ENCODE assay signal across 30 mouse cellular contexts in the genomic region with DNA sequence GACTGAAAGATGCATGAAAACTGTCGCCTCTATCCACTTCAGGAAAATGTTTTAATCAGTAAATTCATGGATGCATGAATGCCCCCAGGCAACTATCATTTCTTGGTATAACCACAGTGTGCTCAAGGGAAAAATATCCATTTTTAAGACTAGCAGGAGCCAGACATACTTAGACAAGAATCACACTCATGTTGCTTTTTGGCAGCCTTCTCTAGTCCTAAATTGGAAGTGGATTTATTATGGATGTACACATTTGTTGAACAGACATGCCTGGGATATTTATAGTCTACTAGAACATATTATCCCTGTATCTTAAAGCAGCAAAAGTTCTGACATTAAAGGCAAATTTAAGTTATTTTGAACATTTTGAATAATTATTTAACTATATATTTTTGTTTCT. TPM values are rescaled to one million over a fixed set of nuclear protein-coding genes. Genes with fewer than 3 reads are reported as not detected.
A peak's percentile ranks its signal among the peaks of the same experiment; 100 is the strongest.
DNase-seq lines count a peak whose midpoint lies in the region; ATAC-seq lines count a peak whose summit lies in the region.
"Had no signal": no experiment of that assay in that cellular context is flagged by ENCODE, and none has a peak within 500 bp of the region (broad histone marks: within the 10 kb centered on the region; RNA-seq: fewer than 3 reads in every experiment).

No protein-coding gene starts in this region.

- no peak for ATAC-seq in embryonic facial prominence, embryonic 15.5 days (ENCODE audit: insufficient number of reproducible peaks, low FRiP score, low TSS enrichment, low read depth)
- ATAC-seq in frontal cortex, adult (ENCODE audit: low TSS enrichment): peak; percentile 70
- ATAC-seq: activated CD4-positive, CD25-positive, alpha-beta regulatory T cell, adult 4 months; CD4-positive, CD25-positive, alpha-beta regulatory T cell, adult 4 months; forebrain, embryonic 13.5 days; forebrain, embryonic 15.5 days; Patski had no signal

- peaks cover 71% of the 10 kb centered on the region for H3K36me3 ChIP-seq in embryonic facial prominence, embryonic 15.5 days
- peaks cover 94% of the 10 kb centered on the region for H3K36me3 ChIP-seq in embryonic facial prominence, embryonic 10.5 days (replicated peaks)

- intact Hi-C loops in left cerebral cortex, postnatal 14 days (cut with DNase I): loop anchor here (5.0 kb wide), 2 partner anchors 37 to 122 kb away; partner anchors contain the start of genes Cdc42se1 and Tnfaip8l2

- WGBS in embryonic facial prominence, embryonic 15.5 days: 56% methylated on average over 1 of the region's 1 CpGs
- WGBS in embryonic facial prominence, embryonic 10.5 days: 86% methylated on average over 1 of the region's 1 CpGs

- no peak for DNase-seq in embryonic facial prominence, embryonic 10.5 days (ENCODE audit: low spot score)
- DNase-seq in frontal cortex, postnatal 14 days (ENCODE audit: low spot score in 2 of 2): no peak
- peak; percentile 19 to 72 for DNase-seq in left cerebral cortex, postnatal 14 days (ENCODE audit: low spot score in 2 of 2)
- DNase-seq in left cerebral cortex, adult 9 months (ENCODE audit: low spot score in 2 of 2): no peak
- no peak for DNase-seq in ovary, adult 18-20 months (ENCODE audit: low spot score)
- DNase-seq: adrenal gland, adult 8-10 months; adrenal gland, postnatal 14 days; adrenal gland, postnatal 36 days; B cell, adult 2 months; cerebellum, adult 11 months; cerebellum, adult 18-20 months; cerebellum, adult 8-10 months; cerebellum, adult 9-11 months; cerebellum, postnatal 14 days; cerebellum, postnatal 36 days; embryo, embryonic 11 days had no signal

- H3K9me3 ChIP-seq in embryonic facial prominence, embryonic 15.5 days (replicated peaks): no peaks in the 10 kb centered on the region
- H3K9me3 ChIP-seq in embryonic facial prominence, embryonic 10.5 days: no peaks in the 10 kb centered on the region
- H3K9me3 ChIP-seq: embryonic facial prominence, embryonic 12.5 days; forebrain, embryonic 10.5 days; forebrain, embryonic 13.5 days; forebrain, embryonic 15.5 days had no signal

- H3K27ac ChIP-seq in embryonic facial prominence, embryonic 15.5 days (replicated peaks): peak overlapping the region; percentile 17; the same call in 1 of the 2 replicates
- H3K27ac ChIP-seq in embryonic facial prominence, embryonic 10.5 days (replicated peaks): no peak overlapping the region
- H3K27ac ChIP-seq: embryonic facial prominence, embryonic 12.5 days; forebrain, embryonic 10.5 days; forebrain, embryonic 13.5 days; forebrain, embryonic 15.5 days had no signal

- no peak overlapping the region for H3K4me3 ChIP-seq in embryonic facial prominence, embryonic 15.5 days (replicated peaks)
- H3K4me3 ChIP-seq in embryonic facial prominence, embryonic 10.5 days: no peak overlapping the region
- H3K4me3 ChIP-seq: embryonic facial prominence, embryonic 12.5 days; erythroblast, embryonic 14.5 days; forebrain, embryonic 10.5 days; forebrain, embryonic 13.5 days; forebrain, embryonic 15.5 days had no signal

- H3K4me2 ChIP-seq in embryonic facial prominence, embryonic 15.5 days (replicated peaks): no peak overlapping the region
- H3K4me2 ChIP-seq: embryonic facial prominence, embryonic 12.5 days; forebrain, embryonic 13.5 days; forebrain, embryonic 15.5 days had no signal

- no peak overlapping the region for H3K9ac ChIP-seq in embryonic facial prominence, embryonic 15.5 days
- H3K9ac ChIP-seq: embryonic facial prominence, embryonic 12.5 days; forebrain, embryonic 13.5 days; forebrain, embryonic 15.5 days had no signal

- no peaks in the 10 kb centered on the region for H3K4me1 ChIP-seq in embryonic facial prominence, embryonic 15.5 days
- peaks cover 6% of the 10 kb centered on the region for H3K4me1 ChIP-seq in embryonic facial prominence, embryonic 10.5 days
- H3K4me1 ChIP-seq: embryonic facial prominence, embryonic 12.5 days; forebrain, embryonic 13.5 days; forebrain, embryonic 15.5 days had no signal

- no peaks in the 10 kb centered on the region for H3K27me3 ChIP-seq in embryonic facial prominence, embryonic 15.5 days
- no peaks in the 10 kb centered on the region for H3K27me3 ChIP-seq in embryonic facial prominence, embryonic 10.5 days (replicated peaks; ENCODE audit: low read depth, poor library complexity, severe bottlenecking)
- H3K27me3 ChIP-seq: CH12.LX; embryonic facial prominence, embryonic 12.5 days; forebrain, embryonic 13.5 days; forebrain, embryonic 15.5 days; Patski had no signal

RNA-seq across cellular contexts. Expression of gene Bnipl, which starts 13.7 kb away (rescaled TPM):
- polyA plus RNA-seq in embryonic facial prominence, embryonic 15.5 days (2015; fragmentation: Nextera tagmentation; extraction: Ambion mirVana): 10.3 and 10.7 TPM in 2 replicates
- 0.99 and 2.0 TPM in 2 replicates for polyA plus RNA-seq in embryonic facial prominence, embryonic 10.5 days (2016; fragmentation: Nextera tagmentation; extraction: Ambion mirVana)
- under 1 TPM in 1 of 2 experiments, not detected in 1; 0.33 TPM for total RNA-seq in left cerebral cortex, postnatal 14 days (2021)
- total RNA-seq: adrenal gland, adult 18-20 months; CH12.LX; common myeloid progenitor, adult 5-6 weeks; G1E had no signal
- polyA plus RNA-seq: activated CD4-positive, CD25-positive, alpha-beta regulatory T cell, adult 4 months; CD4-positive, CD25-positive, alpha-beta regulatory T cell, adult 4 months; erythroblast, embryonic 14.5 days; forebrain, embryonic 13.5 days; forebrain, embryonic 15.5 days had no signal

RNA-seq across cellular contexts. Expression of gene Mindy1, which starts 16.4 kb away (rescaled TPM):
- polyA plus RNA-seq in embryonic facial prominence, embryonic 15.5 days (2015; fragmentation: Nextera tagmentation; extraction: Ambion mirVana): 48.1 and 54.0 TPM in 2 replicates
- polyA plus RNA-seq in embryonic facial prominence, embryonic 10.5 days (2016; fragmentation: Nextera tagmentation; extraction: Ambion mirVana): 36.3 and 37.1 TPM in 2 replicates
- 10 to 100 TPM; 23.5 to 25.5 TPM for total RNA-seq in left cerebral cortex, postnatal 14 days (2021)

RNA-seq across cellular contexts. Expression of gene Prune1, which starts 17.2 kb away (rescaled TPM):
- 26.0 and 26.5 TPM in 2 replicates for polyA plus RNA-seq in embryonic facial prominence, embryonic 15.5 days (2015; fragmentation: Nextera tagmentation; extraction: Ambion mirVana)
- 27.3 and 29.1 TPM in 2 replicates for polyA plus RNA-seq in embryonic facial prominence, embryonic 10.5 days (2016; fragmentation: Nextera tagmentation; extraction: Ambion mirVana)
- total RNA-seq in left cerebral cortex, postnatal 14 days (2021): 10 to 100 TPM; 31.7 to 32.3 TPM

RNA-seq across cellular contexts. Expression of gene Gm128, which starts 23.3 kb away (rescaled TPM):
- polyA plus RNA-seq in embryonic facial prominence, embryonic 15.5 days (2015; fragmentation: Nextera tagmentation; extraction: Ambion mirVana): 0.54 and 0.80 TPM in 2 replicates
- polyA plus RNA-seq in embryonic facial prominence, embryonic 10.5 days (2016; fragmentation: Nextera tagmentation; extraction: Ambion mirVana): 0.38 and 0.45 TPM in 2 replicates
- total RNA-seq in left cerebral cortex, postnatal 14 days (2021): not detected
- total RNA-seq: adrenal gland, postnatal 14 days; CH12.LX; G1E had no signal
- polyA plus RNA-seq: erythroblast, embryonic 14.5 days; G1E had no signal

RNA-seq across cellular contexts. Expression of gene Mllt11, which starts 32.8 kb away (rescaled TPM):
- 18.4 and 19.2 TPM in 2 replicates for polyA plus RNA-seq in embryonic facial prominence, embryonic 15.5 days (2015; fragmentation: Nextera tagmentation; extraction: Ambion mirVana)
- polyA plus RNA-seq in embryonic facial prominence, embryonic 10.5 days (2016; fragmentation: Nextera tagmentation; extraction: Ambion mirVana): 29.9 and 35.2 TPM in 2 replicates
- 100 to 1,000 TPM; 468 to 474 TPM for total RNA-seq in left cerebral cortex, postnatal 14 days (2021)

Comparison
In these comparisons a context has a peak if more than half of its experiments do, and no peak if none do; other contexts are left out.
1. DNase-seq: peak in left cerebral cortex, postnatal 14 days (2 of 2); none in embryonic facial prominence, embryonic 10.5 days (single experiment), frontal cortex, postnatal 14 days (0 of 2), left cerebral cortex, adult 9 months (0 of 2) and ovary, adult 18-20 months (single experiment).